Mouse (Mus musculus) MEL (cell line): ENCODE measurements around the gene Susd6.

Experiments used
- CTCF ChIP-seq, 3 experiments: IDR thresholded peaks in 2 of 3; conservative IDR thresholded peaks in 1 of 3; 2 replicates each; pipeline ENCODE4 v1.5.1; 2011 to 2012; ENCODE audit warnings: low read length in 3 of 3, low read depth in 2 of 3, mild to moderate bottlenecking in 2 of 3, improper control_type of control experiment in 1 of 3, inconsistent platforms in 1 of 3, mixed read lengths in 1 of 3, moderate library complexity in 1 of 3; ENCODE audit not compliant: control insufficient read depth in 1 of 3, insufficient read depth in 1 of 3, poor library complexity in 1 of 3, severe bottlenecking in 1 of 3
- MAFK ChIP-seq: IDR thresholded peaks from 2 replicates; pipeline ENCODE4 v1.6.1; 2011; ENCODE audit warnings: low read depth, mild to moderate bottlenecking, low read length, improper control_type of control experiment, borderline replicate concordance
- POLR2A ChIP-seq, 2 experiments: IDR thresholded peaks; 2 replicates each; pipeline ENCODE4 v1.6.1; 2011 to 2012; ENCODE audit warnings: low read length in 2 of 2, mild to moderate bottlenecking in 2 of 2, control low read depth in 1 of 2, improper control_type of control experiment in 1 of 2, low read depth in 1 of 2, moderate library complexity in 1 of 2; ENCODE audit not compliant: control insufficient read depth in 1 of 2, insufficient read depth in 1 of 2, poor library complexity in 1 of 2
- USF2 ChIP-seq, 2 experiments: IDR thresholded peaks; 2 replicates each; pipeline ENCODE4 v1.6.1; 2011 to 2012; ENCODE audit warnings: improper control_type of control experiment in 2 of 2, low read length in 2 of 2, borderline replicate concordance in 1 of 2, inconsistent platforms in 1 of 2, low read depth in 1 of 2, mild to moderate bottlenecking in 1 of 2; ENCODE audit not compliant: insufficient read depth in 1 of 2

DNA sequence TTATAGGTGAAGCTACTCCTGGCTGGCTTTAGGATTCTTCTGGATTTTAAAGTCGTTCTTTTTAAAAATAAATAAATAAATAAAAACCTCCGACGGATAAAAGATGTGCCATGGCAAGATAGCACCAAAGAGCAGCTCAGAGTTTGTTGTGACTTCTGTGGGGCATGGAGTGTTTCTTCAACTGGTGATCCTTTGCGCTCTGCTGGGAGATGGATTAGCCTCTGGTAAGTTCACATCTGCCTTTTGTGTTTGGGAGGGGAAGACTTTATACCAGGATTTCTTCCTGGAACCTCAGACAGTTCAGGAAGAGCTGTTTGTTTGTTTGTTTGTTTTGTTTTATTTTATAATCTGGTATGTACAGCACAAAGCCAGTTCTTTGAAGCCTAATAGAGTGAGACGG lies 37.7 kb downstream of the Susd6 start:
- TF ChIP-seq CTCF (IDR thresholded peaks at IDR 0.05 in 2 of 3, conservative IDR thresholded peaks at IDR 0.05 in 1 of 3; ENCODE audit: control insufficient read depth in 1 of 3, insufficient read depth in 1 of 3, low read depth in 2 of 3, low read length in 3 of 3, poor library complexity in 1 of 3, severe bottlenecking in 1 of 3) (no peak), MAFK (no peak), USF2 (IDR thresholded peaks at IDR 0.05; ENCODE audit: borderline replicate concordance in 1 of 2, insufficient read depth in 1 of 2, low read depth in 1 of 2, low read length in 2 of 2) (no peak), POLR2A (IDR thresholded peaks at IDR 0.05; ENCODE audit: control insufficient read depth in 1 of 2, insufficient read depth in 1 of 2, low read depth in 1 of 2, low read length in 2 of 2, poor library complexity in 1 of 2) (no peak)
